Mouse (Mus musculus) CH12.LX (cell line): Measurements from ENCODE around the gene Tmprss11c.

Experiments used
- CTCF ChIP-seq, 2 experiments: IDR thresholded peaks in 1 of 2; conservative IDR thresholded peaks in 1 of 2; 2 replicates each; pipeline ENCODE4 v1.5.1; 2011 to 2012; ENCODE audit warnings: low read depth in 2 of 2, low read length in 2 of 2, improper control_type of control experiment in 1 of 2, inconsistent platforms in 1 of 2, mild to moderate bottlenecking in 1 of 2, moderate library complexity in 1 of 2
- EP300 ChIP-seq: IDR thresholded peaks from 2 replicates; pipeline ENCODE4 v1.6.1; 2011; ENCODE audit warnings: low read length, improper control_type of control experiment
- MAFK ChIP-seq: IDR thresholded peaks from 2 replicates; pipeline ENCODE4 v1.6.1; 2011; ENCODE audit warnings: low read length, improper control_type of control experiment; ENCODE audit not compliant: insufficient replicate concordance
- MAX ChIP-seq: IDR thresholded peaks from 2 replicates; pipeline ENCODE4 v1.6.1; 2011; ENCODE audit warnings: low read length, improper control_type of control experiment
- MXI1 ChIP-seq: IDR thresholded peaks from 2 replicates; pipeline ENCODE4 v1.6.1; 2011; ENCODE audit warnings: mild to moderate bottlenecking, low read depth, low read length, improper control_type of control experiment
- NELFE ChIP-seq: IDR thresholded peaks from 2 replicates; pipeline ENCODE4 v1.6.1; 2011; ENCODE audit warnings: low read depth, low read length, improper control_type of control experiment
- POLR2A ChIP-seq: IDR thresholded peaks from 2 replicates; pipeline ENCODE4 v1.6.1; 2011; ENCODE audit warnings: low read depth, mild to moderate bottlenecking, improper control_type of control experiment, low read length
- RCOR1 ChIP-seq: conservative IDR thresholded peaks from 2 replicates; pipeline ENCODE4 v1.6.1; 2012; ENCODE audit warnings: low read depth, mild to moderate bottlenecking, inconsistent platforms, low read length, improper control_type of control experiment
- SMC3 ChIP-seq: IDR thresholded peaks from 2 replicates; pipeline ENCODE4 v1.6.1; 2011; ENCODE audit warnings: low read depth, low read length, improper control_type of control experiment
- UBTF ChIP-seq: IDR thresholded peaks from 2 replicates; pipeline ENCODE4 v1.6.1; 2012; ENCODE audit warnings: low read depth, mild to moderate bottlenecking, inconsistent platforms, low read length, improper control_type of control experiment, moderate library complexity
- ZC3H11A ChIP-seq: IDR thresholded peaks from 2 replicates; pipeline ENCODE4 v1.6.1; 2012; ENCODE audit warnings: low read depth, mild to moderate bottlenecking, inconsistent platforms, low read length, improper control_type of control experiment

- TF ChIP-seq RCOR1 (no peak), ZC3H11A (no peak), CTCF (conservative IDR thresholded peaks at IDR 0.05 in 1 of 2, IDR thresholded peaks at IDR 0.05 in 1 of 2; ENCODE audit: low read depth in 2 of 2, low read length in 2 of 2) (no peak), EP300 (no peak), POLR2A (no peak), MXI1 (no peak), SMC3 (no peak), UBTF (no peak), MAX (no peak), MAFK (no peak), NELFE (no peak)
Measured at GRCm38 (mm10) chr5:86246559-86246958, 42.5 kb downstream of the Tmprss11c start.
